Mouse (Mus musculus): Measurements from ENCODE around the gene Slc31a1.

Gene Slc31a1

GRCm38 (mm10) chr4:62360088-62360804, at the start of gene Slc31a1, which contains the start of gene Fkbp15:
Gene Slc31a1 (plus strand): TSS chr4:62360727.
Gene Fkbp15 (minus strand): TSS chr4:62360548.
- peak; percentile 98 for DNase-seq (ENCODE audit: low read depth, low spot score)

GRCm38 (mm10) chr4:62312821-62313220, 47.7 kb upstream of the Slc31a1 start:
- no peak for DNase-seq (ENCODE audit: low read depth, low spot score)

- no peak for DNase-seq (ENCODE audit: low read depth, low spot score)
Observed at GRCm38 (mm10) chr4:62313641-62314211, 46.8 kb upstream of the Slc31a1 start.

GRCm38 (mm10) chr4:62314516-62314915, 46.0 kb upstream of the Slc31a1 start:
- no peak for DNase-seq (ENCODE audit: low read depth, low spot score)

- DNase-seq (ENCODE audit: low read depth, low spot score) = no peak
Observed at GRCm38 (mm10) chr4:62316456-62316855, 44.1 kb upstream of the Slc31a1 start.

GRCm38 (mm10) chr4:62318294-62318693, 42.2 kb upstream of the Slc31a1 start:
- no peak for DNase-seq (ENCODE audit: low read depth, low spot score)

- DNase-seq (ENCODE audit: low read depth, low spot score) = no peak
Observed at GRCm38 (mm10) chr4:62322684-62323083, 37.8 kb upstream of the Slc31a1 start.

- no peak for DNase-seq (ENCODE audit: low read depth, low spot score)
Observed at GRCm38 (mm10) chr4:62326111-62326510, 34.4 kb upstream of the Slc31a1 start.

GRCm38 (mm10) chr4:62328941-62329660, 31.4 kb upstream of the Slc31a1 start:
- no peak for DNase-seq (ENCODE audit: low read depth, low spot score)

- no peak for DNase-seq (ENCODE audit: low read depth, low spot score)
Observed at GRCm38 (mm10) chr4:62331977-62332376, 28.6 kb upstream of the Slc31a1 start.

GRCm38 (mm10) chr4:62338536-62338935, 22.0 kb upstream of the Slc31a1 start:
- no peak for DNase-seq (ENCODE audit: low read depth, low spot score)

GRCm38 (mm10) chr4:62344000-62344399, 16.5 kb upstream of the Slc31a1 start:
- DNase-seq (ENCODE audit: low read depth, low spot score) = no peak

- DNase-seq (ENCODE audit: low read depth, low spot score) = no peak
Observed at GRCm38 (mm10) chr4:62345827-62346226, 14.7 kb upstream of the Slc31a1 start.

- no peak for DNase-seq (ENCODE audit: low read depth, low spot score)
Observed at GRCm38 (mm10) chr4:62347605-62348328, 12.8 kb upstream of the Slc31a1 start.

- DNase-seq (ENCODE audit: low read depth, low spot score) = no peak
Observed at GRCm38 (mm10) chr4:62348329-62348705, 12.2 kb upstream of the Slc31a1 start.

GRCm38 (mm10) chr4:62349371-62349770, 11.2 kb upstream of the Slc31a1 start:
- no peak for DNase-seq (ENCODE audit: low read depth, low spot score)

GRCm38 (mm10) chr4:62357631-62358148, 2.8 kb upstream of the Slc31a1 start:
- DNase-seq (ENCODE audit: low read depth, low spot score) = no peak

GRCm38 (mm10) chr4:62359256-62359775, 1.2 kb upstream of the Slc31a1 start:
- no peak for DNase-seq (ENCODE audit: low read depth, low spot score)

GRCm38 (mm10) chr4:62360805-62361455, 403 bp downstream of the Slc31a1 start:
- no peak for DNase-seq (ENCODE audit: low read depth, low spot score)

- DNase-seq (ENCODE audit: low read depth, low spot score) = no peak
Observed at GRCm38 (mm10) chr4:62361571-62361970, 1.0 kb downstream of the Slc31a1 start.

GRCm38 (mm10) chr4:62361997-62362396, 1.5 kb downstream of the Slc31a1 start:
- no peak for DNase-seq (ENCODE audit: low read depth, low spot score)

Data from embryo, embryonic 11.5 days (tissue).